Mouse (Mus musculus) heart, embryonic 16.5 days (tissue): ENCODE data around the gene Kirrel3. TPM values are rescaled to one million over a fixed set of nuclear protein-coding genes. Genes with fewer than 3 reads are reported as not detected.

Experiments
- ATAC-seq: fragments of 200-750 bp; cut with Nextera tagmentation; replicated peaks from 2 replicates; pipeline ENCODE4 v1.8.0; 2017; ENCODE audit warnings: moderate number of reproducible peaks; ENCODE audit not compliant: insufficient read depth, low FRiP score; ENCODE audit errors: extremely low read depth
- H3K27ac ChIP-seq: fragments of 300-500 bp; sonication (generic); 2 replicates; pipeline ENCODE4 v1.5.1; 2014; ENCODE audit warnings: mild to moderate bottlenecking, low read length, control low read depth, moderate library complexity
- H3K27me3 ChIP-seq: fragments of 300-500 bp; sonication (generic); 2 replicates; pipeline ENCODE4 v1.6.1; 2014; ENCODE audit warnings: low read length, mixed read lengths; ENCODE audit not compliant: control insufficient read depth, insufficient read depth
- H3K36me3 ChIP-seq: fragments of 300-500 bp; sonication (generic); 2 replicates; pipeline ENCODE4 v1.6.1; 2014; ENCODE audit not compliant: control insufficient read depth, insufficient read depth
- H3K4me1 ChIP-seq: fragments of 300-500 bp; sonication (generic); 2 replicates; pipeline ENCODE4 v1.6.1; 2014; ENCODE audit warnings: low read length, mixed read lengths; ENCODE audit not compliant: control insufficient read depth, insufficient read depth
- H3K4me2 ChIP-seq: fragments of 300-500 bp; sonication (generic); 2 replicates; pipeline ENCODE4 v1.6.1; 2014; ENCODE audit warnings: low read depth, mild to moderate bottlenecking, control low read depth, low read length
- H3K4me3 ChIP-seq: fragments of 300-500 bp; sonication (generic); 2 replicates; pipeline ENCODE4 v1.5.1; 2014; ENCODE audit warnings: mild to moderate bottlenecking, control low read depth, low read length
- H3K9ac ChIP-seq: fragments of 300-500 bp; sonication (generic); 2 replicates; pipeline ENCODE4 v1.6.1; 2014; ENCODE audit warnings: low read length, control low read depth
- H3K9me3 ChIP-seq: fragments of 300-500 bp; sonication (generic); replicated peaks from 2 replicates; pipeline ENCODE4 v1.6.1; 2016; ENCODE audit warnings: low read length; ENCODE audit not compliant: control insufficient read depth
- WGBS: fragments of 180-500 bp; shearing (Covaris S2); extraction: QIAGEN DNeasy Blood & Tissue Kit; methylation state at CpG from one replicate; pipeline ENCODE4 v1.1.7; 2014; 5-methylcytosine and 5-hydroxymethylcytosine counted together
- polyA plus RNA-seq: library from polyadenylated mRNA; unstranded; fragments of >200 nt; fragmentation: Nextera tagmentation; extraction: Ambion mirVana; gene quantifications from 2 replicates; pipeline ENCODE4 v1.2.1, GENCODE M21; 2015

Kirrel3 gene
- polyA plus RNA-seq, 1 experiment from 2014 or later: 1.6 TPM

DNA sequence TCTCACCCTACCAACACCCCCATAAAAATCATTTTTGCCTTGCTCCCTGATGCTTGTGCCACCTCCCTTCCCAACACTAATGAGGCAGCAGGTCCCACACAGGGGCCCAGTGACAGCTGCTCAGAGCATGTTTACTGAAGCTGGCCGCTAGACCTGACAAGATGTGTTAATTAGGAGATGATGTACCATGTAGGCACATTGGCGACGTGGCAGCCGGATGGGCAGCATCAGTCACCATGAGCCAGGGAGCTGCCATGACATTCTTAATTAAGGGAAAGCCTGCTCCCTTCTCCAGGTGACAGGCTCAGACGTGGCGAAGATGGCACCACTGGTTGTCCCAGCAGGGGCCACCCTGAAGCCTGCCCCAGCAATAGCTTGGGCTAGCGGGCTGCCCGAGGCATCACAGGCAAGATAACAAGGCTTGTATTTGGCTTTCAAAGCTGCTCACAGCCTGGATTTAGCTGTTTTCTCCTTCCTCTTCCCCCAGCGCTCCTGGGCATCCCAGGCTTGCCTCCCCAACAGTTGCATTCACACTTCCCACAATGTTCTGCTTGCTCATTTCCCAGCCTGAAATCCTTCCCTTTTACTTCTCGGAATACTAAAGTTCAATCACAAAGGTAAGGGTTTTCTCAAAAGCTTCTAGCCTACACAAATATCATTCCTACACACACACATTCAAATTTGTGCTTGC, 357.7 kb downstream of the Kirrel3 start:
- Histone ChIP-seq H3K9ac (no peak overlapping the region), H3K4me3 (no peak overlapping the region), H3K27me3 (no peaks in the 10 kb centered on the region), H3K36me3 (no peaks in the 10 kb centered on the region), H3K4me1 (no peaks in the 10 kb centered on the region), H3K4me2 (no peak overlapping the region), H3K27ac (no peak overlapping the region), H3K9me3 (no peaks in the 10 kb centered on the region)
- no peak for ATAC-seq
- 54% methylated on average over 10 of the region's 10 CpGs for WGBS

DNA sequence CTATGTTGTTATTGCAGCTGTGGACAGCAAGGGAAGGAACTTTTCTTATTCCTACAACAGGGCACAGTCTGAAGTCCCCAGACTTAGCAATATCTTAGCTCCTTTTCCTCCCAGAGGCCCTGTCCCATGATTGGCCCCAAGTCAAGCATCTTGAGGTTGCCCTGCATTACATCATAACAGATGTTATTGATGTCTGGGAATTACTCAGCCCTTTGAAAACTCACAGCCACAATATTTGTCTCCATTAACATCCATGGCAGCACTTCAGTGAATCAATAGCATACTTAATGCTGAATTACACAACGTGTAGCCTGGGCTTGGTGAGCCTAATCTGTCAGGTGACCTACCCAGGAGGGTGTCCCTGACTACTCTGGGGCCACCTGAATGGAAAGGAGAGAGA, 360.7 kb downstream of the Kirrel3 start:
- no peak overlapping the region for H3K4me2 ChIP-seq
- 62% methylated on average over 1 of the region's 1 CpGs for WGBS
- no peak for ATAC-seq

DNA sequence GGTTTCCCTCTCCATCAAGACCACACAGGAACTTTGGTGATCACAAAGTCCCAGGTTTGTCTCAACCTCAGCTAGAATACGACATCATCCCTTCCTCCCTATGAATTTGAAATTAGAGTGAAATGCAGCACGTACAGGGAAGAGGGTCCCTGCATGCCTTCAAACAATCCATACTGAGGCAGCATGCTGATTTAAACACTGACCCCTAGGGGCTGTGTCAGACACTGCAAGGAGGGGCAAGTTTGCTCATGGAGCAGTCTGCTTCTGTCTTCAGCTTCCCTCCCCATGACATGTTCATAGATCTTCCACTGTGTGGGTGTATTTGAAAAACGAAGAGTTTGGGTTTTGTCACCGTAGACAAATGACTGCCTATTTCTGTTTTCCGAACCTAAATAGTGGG, 362.0 kb downstream of the Kirrel3 start:
- no peaks in the 10 kb centered on the region for H3K4me1 ChIP-seq
- no peaks in the 10 kb centered on the region for H3K9me3 ChIP-seq
- no peak for ATAC-seq
- no peak overlapping the region for H3K4me2 ChIP-seq
- no peaks in the 10 kb centered on the region for H3K36me3 ChIP-seq
- no peak overlapping the region for H3K27ac ChIP-seq
- 52% methylated on average over 5 of the region's 5 CpGs for WGBS
- no peak overlapping the region for H3K4me3 ChIP-seq
- H3K27me3 ChIP-seq: no peaks in the 10 kb centered on the region
- no peak overlapping the region for H3K9ac ChIP-seq

More for the DNA sequence above, 360.7 kb downstream of the Kirrel3 start:
- H3K4me3 ChIP-seq: no peak overlapping the region
- no peak overlapping the region for H3K9ac ChIP-seq
- H3K27ac ChIP-seq: no peak overlapping the region
- H3K4me1 ChIP-seq: no peaks in the 10 kb centered on the region
- H3K9me3 ChIP-seq: no peaks in the 10 kb centered on the region
- no peaks in the 10 kb centered on the region for H3K36me3 ChIP-seq
- no peaks in the 10 kb centered on the region for H3K27me3 ChIP-seq

DNA sequence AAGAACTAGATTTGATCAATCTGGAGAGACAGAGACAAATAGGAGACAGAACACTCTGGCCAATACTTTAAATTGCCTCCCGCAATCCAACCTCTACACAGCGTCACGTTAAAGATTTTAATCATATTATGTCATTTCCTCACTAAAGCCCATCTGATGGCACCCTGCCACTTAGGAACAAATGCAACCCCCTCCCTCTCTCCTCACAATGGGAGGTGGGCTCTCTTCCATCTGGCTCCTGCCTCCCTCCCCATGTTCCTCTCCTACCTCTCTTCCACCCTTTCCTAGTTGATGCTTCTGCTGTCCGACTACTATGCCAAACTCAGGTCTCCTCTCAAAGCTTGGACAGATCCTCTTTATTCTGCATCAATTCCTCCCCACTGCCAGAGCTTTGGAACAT, 365.4 kb downstream of the Kirrel3 start:
- Histone ChIP-seq H3K4me2 (no peak overlapping the region), H3K4me3 (no peak overlapping the region), H3K9me3 (no peaks in the 10 kb centered on the region), H3K27ac (no peak overlapping the region), H3K36me3 (no peaks in the 10 kb centered on the region), H3K27me3 (no peaks in the 10 kb centered on the region), H3K4me1 (no peaks in the 10 kb centered on the region), H3K9ac (no peak overlapping the region)
- WGBS: 77% methylated on average over 4 of the region's 4 CpGs
- no peak for ATAC-seq

GRCm38 (mm10) chr9:34857575-34857974, 371.9 kb downstream of the Kirrel3 start:
- Histone ChIP-seq H3K9ac (no peak overlapping the region), H3K4me1 (no peaks in the 10 kb centered on the region), H3K27me3 (no peaks in the 10 kb centered on the region), H3K9me3 (0 out of 2 replicates have a peak, but pooled peaks cover 3% of the 10 kb centered on the region), H3K36me3 (no peaks in the 10 kb centered on the region), H3K27ac (no peak overlapping the region), H3K4me2 (no peak overlapping the region), H3K4me3 (no peak overlapping the region)
- no peak for ATAC-seq
- 62% methylated on average over 9 of the region's 9 CpGs for WGBS

DNA sequence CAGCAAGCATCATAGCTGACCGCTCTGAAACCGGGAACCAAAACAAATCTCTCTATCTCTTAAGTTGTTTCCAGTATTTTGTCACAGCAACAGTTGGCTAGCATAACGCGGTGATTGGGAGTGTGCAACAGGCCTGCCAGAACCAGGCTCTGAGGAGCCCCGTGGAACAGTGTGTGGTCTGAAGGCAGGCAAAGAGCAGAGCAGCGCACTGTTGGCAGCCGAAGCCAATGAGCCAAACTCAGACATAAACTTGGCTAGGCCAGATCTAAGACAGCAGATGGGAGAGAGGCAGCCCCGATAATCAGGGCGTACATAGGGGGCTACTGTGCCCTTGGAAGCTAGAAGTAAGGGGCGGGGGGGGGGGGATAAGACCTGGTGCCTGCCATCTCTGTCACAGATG, 372.4 kb downstream of the Kirrel3 start:
- ATAC-seq: no peak
- WGBS: 85% methylated on average over 10 of the region's 10 CpGs
- no peak overlapping the region for H3K4me2 ChIP-seq
- H3K4me3 ChIP-seq: no peak overlapping the region
- H3K27me3 ChIP-seq: no peaks in the 10 kb centered on the region
- H3K4me1 ChIP-seq: no peaks in the 10 kb centered on the region
- H3K27ac ChIP-seq: no peak overlapping the region
- no peak overlapping the region for H3K9ac ChIP-seq
- H3K9me3 ChIP-seq: 0 out of 2 replicates have a peak, but pooled peaks cover 3% of the 10 kb centered on the region
- no peaks in the 10 kb centered on the region for H3K36me3 ChIP-seq

- Histone ChIP-seq H3K4me3 (no peak overlapping the region), H3K36me3 (no peaks in the 10 kb centered on the region), H3K9ac (no peak overlapping the region), H3K27me3 (no peaks in the 10 kb centered on the region), H3K27ac (no peak overlapping the region), H3K4me2 (no peak overlapping the region), H3K9me3 (0 out of 2 replicates have a peak, but pooled peaks cover 3% of the 10 kb centered on the region), H3K4me1 (no peaks in the 10 kb centered on the region)
- no peak for ATAC-seq
- WGBS: 32% methylated on average over 4 of the region's 4 CpGs
Observed at GRCm38 (mm10) chr9:34860934-34861333, 375.2 kb downstream of the Kirrel3 start.

- 43% methylated on average over 2 of the region's 2 CpGs for WGBS
- no peaks in the 10 kb centered on the region for H3K27me3 ChIP-seq
- no peak overlapping the region for H3K4me3 ChIP-seq
- no peak overlapping the region for H3K9ac ChIP-seq
- 0 out of 2 replicates have a peak, but pooled peaks cover 3% of the 10 kb centered on the region for H3K9me3 ChIP-seq
- H3K4me2 ChIP-seq: no peak overlapping the region
- no peaks in the 10 kb centered on the region for H3K36me3 ChIP-seq
- no peak overlapping the region for H3K27ac ChIP-seq
- H3K4me1 ChIP-seq: no peaks in the 10 kb centered on the region
- ATAC-seq: no peak
Observed at GRCm38 (mm10) chr9:34861775-34862174, 376.1 kb downstream of the Kirrel3 start.

DNA sequence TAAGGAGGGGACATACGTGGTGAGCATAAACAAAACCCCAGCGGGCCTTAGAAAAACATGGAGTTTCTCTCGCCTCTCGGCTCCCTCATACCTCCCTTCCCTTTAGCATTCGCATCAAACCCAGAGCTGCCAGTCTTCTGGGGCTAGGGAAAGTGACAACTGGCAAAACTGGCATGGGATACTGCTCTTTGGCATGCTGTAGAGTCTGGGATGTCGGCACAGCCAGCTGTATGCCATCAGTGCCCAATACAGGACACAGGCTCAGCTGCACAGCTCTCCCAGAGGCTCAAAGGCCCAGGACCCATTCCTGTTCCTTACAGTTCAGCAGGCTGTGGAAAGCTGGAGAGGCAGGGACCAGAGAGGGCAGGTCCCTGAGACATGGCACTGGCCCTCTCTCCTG, 379.9 kb downstream of the Kirrel3 start:
- 72% methylated on average over 6 of the region's 6 CpGs for WGBS
- H3K4me1 ChIP-seq: no peaks in the 10 kb centered on the region
- no peak overlapping the region for H3K9ac ChIP-seq
- H3K27ac ChIP-seq: no peak overlapping the region
- H3K36me3 ChIP-seq: no peaks in the 10 kb centered on the region
- H3K27me3 ChIP-seq: peaks cover 2% of the 10 kb centered on the region; the same call in 1 of the 2 replicates
- H3K4me3 ChIP-seq: no peak overlapping the region
- H3K9me3 ChIP-seq: no peaks in the 10 kb centered on the region
- ATAC-seq: no peak
- H3K4me2 ChIP-seq: no peak overlapping the region
